Mouse (Mus musculus): ENCODE results near the gene Tnfsf14. TPM values are rescaled to one million over a fixed set of nuclear protein-coding genes. Genes with fewer than 3 reads are reported as not detected.

Tnfsf14 gene
- polyA plus RNA-seq, 1 experiment from 2014 or later: 0.53 TPM

DNA sequence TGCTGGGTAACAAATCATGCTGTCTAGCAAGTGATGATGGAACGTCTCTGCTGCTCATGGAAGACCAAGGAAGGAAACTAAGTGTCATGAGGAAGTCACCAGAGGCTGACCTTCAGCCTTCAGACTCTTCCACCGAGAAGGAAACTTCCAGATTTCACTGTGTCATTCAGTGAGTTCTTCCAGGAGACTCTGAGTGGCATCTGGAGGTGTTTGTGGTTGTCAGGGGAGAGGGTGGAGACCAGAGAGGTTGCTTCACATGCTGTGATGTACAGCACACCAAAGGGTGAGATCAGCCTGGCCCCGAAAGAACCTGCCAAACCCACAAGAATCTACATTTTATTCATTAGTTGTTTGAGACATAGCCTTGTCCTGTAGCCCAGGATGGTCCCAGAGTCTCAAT, 11.1 kb downstream of the Tnfsf14 start:
- no peaks in the 10 kb centered on the region for H3K27me3 ChIP-seq (ENCODE audit: control insufficient read depth, insufficient read depth, low read length)
- no peaks in the 10 kb centered on the region for H3K4me1 ChIP-seq (ENCODE audit: control insufficient read depth, insufficient read depth, low read length)
- no peak overlapping the region for H3K9ac ChIP-seq (ENCODE audit: low read length)
- H3K4me3 ChIP-seq (replicated peaks; ENCODE audit: low read length): no peak overlapping the region
- no peak overlapping the region for H3K4me2 ChIP-seq (ENCODE audit: low read depth, low read length)
- H3K9me3 ChIP-seq (replicated peaks; ENCODE audit: control insufficient read depth, low read length): no peaks in the 10 kb centered on the region
- H3K27ac ChIP-seq (ENCODE audit: low read length): no peak overlapping the region
- 62% methylated on average over 3 of the region's 3 CpGs for WGBS
- no peaks in the 10 kb centered on the region for H3K36me3 ChIP-seq (ENCODE audit: control insufficient read depth, insufficient read depth, low read length)
- no peak for ATAC-seq (ENCODE audit: insufficient read depth, low FRiP score)

DNA sequence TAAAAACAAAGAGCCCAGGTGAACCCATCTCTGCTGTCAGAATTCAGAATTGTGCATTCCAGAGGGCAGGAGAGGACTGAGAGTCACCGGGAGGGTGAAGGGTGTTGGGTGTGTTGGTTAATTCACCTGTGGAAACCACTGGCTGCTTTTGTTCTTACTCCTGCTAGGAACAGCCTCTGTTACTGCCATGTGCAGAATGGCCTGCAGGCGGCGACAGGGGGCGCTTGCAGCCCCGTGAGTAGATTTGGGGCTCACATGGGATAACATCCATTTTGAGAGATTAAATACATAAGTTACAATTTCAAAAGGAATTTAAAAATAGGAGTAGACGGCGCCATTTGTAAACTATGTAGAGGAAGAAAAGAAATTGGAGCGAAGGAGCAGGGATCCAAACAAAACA, 13.6 kb downstream of the Tnfsf14 start:
- no peak overlapping the region for H3K27ac ChIP-seq (ENCODE audit: low read length)
- no peaks in the 10 kb centered on the region for H3K27me3 ChIP-seq (ENCODE audit: control insufficient read depth, insufficient read depth, low read length)
- no peak overlapping the region for H3K9ac ChIP-seq (ENCODE audit: low read length)
- no peaks in the 10 kb centered on the region for H3K9me3 ChIP-seq (replicated peaks; ENCODE audit: control insufficient read depth, low read length)
- no peak for ATAC-seq (ENCODE audit: insufficient read depth, low FRiP score)
- H3K36me3 ChIP-seq (ENCODE audit: control insufficient read depth, insufficient read depth, low read length): no peaks in the 10 kb centered on the region
- WGBS: 27% methylated on average over 8 of the region's 8 CpGs
- H3K4me3 ChIP-seq (replicated peaks; ENCODE audit: low read length): no peak overlapping the region
- H3K4me1 ChIP-seq (ENCODE audit: control insufficient read depth, insufficient read depth, low read length): no peaks in the 10 kb centered on the region
- H3K4me2 ChIP-seq (ENCODE audit: low read depth, low read length): no peak overlapping the region

DNA sequence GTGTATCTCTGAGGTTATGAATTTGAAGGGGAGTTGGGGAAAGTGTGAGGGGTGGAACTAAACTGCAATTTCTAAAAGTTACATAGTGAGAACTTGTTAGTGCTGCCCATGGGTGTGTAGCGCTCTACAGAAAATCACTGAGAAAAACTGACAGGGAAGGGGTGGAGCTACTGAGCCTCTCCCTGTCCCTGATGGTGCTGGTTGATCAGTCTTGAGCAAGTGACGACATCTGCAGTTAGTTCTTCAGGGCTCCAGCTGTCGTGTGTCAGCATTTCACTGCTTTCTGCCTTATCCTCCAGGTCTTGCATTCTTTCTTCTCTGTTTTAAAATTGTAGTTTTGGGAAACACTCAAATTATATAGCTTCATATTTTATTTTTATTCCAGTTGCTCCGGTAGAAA, 20.6 kb downstream of the Tnfsf14 start:
- Histone ChIP-seq H3K4me3 (replicated peaks; ENCODE audit: low read length) (no peak overlapping the region), H3K27ac (ENCODE audit: low read length) (no peak overlapping the region), H3K4me1 (ENCODE audit: control insufficient read depth, insufficient read depth, low read length) (no peaks in the 10 kb centered on the region), H3K4me2 (ENCODE audit: low read depth, low read length) (no peak overlapping the region), H3K27me3 (ENCODE audit: control insufficient read depth, insufficient read depth, low read length) (no peaks in the 10 kb centered on the region), H3K9ac (ENCODE audit: low read length) (no peak overlapping the region), H3K36me3 (ENCODE audit: control insufficient read depth, insufficient read depth, low read length) (no peaks in the 10 kb centered on the region), H3K9me3 (replicated peaks; ENCODE audit: control insufficient read depth, low read length) (no peaks in the 10 kb centered on the region)
- no peak for ATAC-seq (ENCODE audit: insufficient read depth, low FRiP score)
- WGBS: 45% methylated on average over 4 of the region's 4 CpGs

DNA sequence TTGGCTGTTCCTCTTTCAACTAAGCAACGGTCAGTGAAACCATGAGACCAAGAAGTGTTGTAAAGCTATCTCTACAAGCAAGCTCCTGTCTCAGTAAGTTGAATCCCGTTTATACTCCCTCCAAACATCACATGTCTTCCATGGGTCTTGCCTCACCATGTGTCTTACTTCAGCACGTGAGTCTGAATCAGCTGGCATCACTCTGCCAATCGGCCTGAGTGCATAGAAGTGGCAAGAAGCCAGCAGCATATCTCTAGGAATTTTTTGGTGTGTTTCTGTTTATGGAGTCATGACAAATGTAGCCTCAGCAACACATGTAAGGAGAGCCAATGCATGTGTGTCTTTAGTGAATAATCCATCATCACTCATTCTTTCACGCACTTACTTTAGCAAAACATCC, 21.6 kb downstream of the Tnfsf14 start:
- ATAC-seq (ENCODE audit: insufficient read depth, low FRiP score): no peak
- Histone ChIP-seq H3K4me3 (replicated peaks; ENCODE audit: low read length) (no peak overlapping the region), H3K27me3 (ENCODE audit: control insufficient read depth, insufficient read depth, low read length) (no peaks in the 10 kb centered on the region), H3K27ac (ENCODE audit: low read length) (no peak overlapping the region), H3K9me3 (replicated peaks; ENCODE audit: control insufficient read depth, low read length) (no peaks in the 10 kb centered on the region), H3K36me3 (ENCODE audit: control insufficient read depth, insufficient read depth, low read length) (no peaks in the 10 kb centered on the region), H3K9ac (ENCODE audit: low read length) (no peak overlapping the region), H3K4me1 (ENCODE audit: control insufficient read depth, insufficient read depth, low read length) (no peaks in the 10 kb centered on the region), H3K4me2 (ENCODE audit: low read depth, low read length) (no peak overlapping the region)
- WGBS: 60% methylated on average over 5 of the region's 5 CpGs

DNA sequence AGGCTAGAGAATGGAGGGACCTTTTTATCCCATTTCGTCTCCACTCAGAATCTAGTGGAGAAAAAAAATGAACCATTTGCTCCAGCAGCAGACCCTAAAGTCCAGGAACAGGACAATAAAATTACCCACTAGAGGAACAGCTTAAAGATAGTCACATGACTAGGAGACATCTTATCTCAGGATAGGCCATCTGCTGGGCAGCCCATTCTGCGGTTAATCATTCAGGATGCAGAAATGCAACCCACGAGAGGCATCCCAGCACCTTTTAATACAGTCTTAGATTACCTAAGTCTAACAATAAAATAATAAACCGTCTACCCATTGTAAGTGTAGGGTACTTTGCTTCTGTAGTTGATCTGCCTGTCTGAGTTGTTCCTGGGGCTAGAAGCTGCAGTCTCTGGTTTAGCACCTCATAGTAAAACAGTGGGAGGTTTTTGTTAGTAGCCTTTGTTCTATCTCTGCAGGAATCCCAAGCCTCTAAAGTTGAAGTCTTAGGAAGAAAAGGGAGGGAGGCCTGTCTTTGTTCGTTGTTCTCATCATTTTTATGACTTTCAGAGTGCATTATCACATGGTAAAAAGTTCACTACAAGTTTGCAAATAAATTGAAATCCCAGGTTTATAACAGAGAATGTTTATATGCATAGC, 23.2 kb downstream of the Tnfsf14 start:
- Histone ChIP-seq H3K4me2 (ENCODE audit: low read depth, low read length) (no peak overlapping the region), H3K27ac (ENCODE audit: low read length) (no peak overlapping the region), H3K4me3 (replicated peaks; ENCODE audit: low read length) (no peak overlapping the region), H3K9me3 (replicated peaks; ENCODE audit: control insufficient read depth, low read length) (no peaks in the 10 kb centered on the region), H3K4me1 (ENCODE audit: control insufficient read depth, insufficient read depth, low read length) (no peaks in the 10 kb centered on the region), H3K9ac (ENCODE audit: low read length) (no peak overlapping the region), H3K27me3 (ENCODE audit: control insufficient read depth, insufficient read depth, low read length) (no peaks in the 10 kb centered on the region), H3K36me3 (ENCODE audit: control insufficient read depth, insufficient read depth, low read length) (no peaks in the 10 kb centered on the region)
- 49% methylated on average over 5 of the region's 5 CpGs for WGBS
- ATAC-seq (ENCODE audit: insufficient read depth, low FRiP score): no peak

DNA sequence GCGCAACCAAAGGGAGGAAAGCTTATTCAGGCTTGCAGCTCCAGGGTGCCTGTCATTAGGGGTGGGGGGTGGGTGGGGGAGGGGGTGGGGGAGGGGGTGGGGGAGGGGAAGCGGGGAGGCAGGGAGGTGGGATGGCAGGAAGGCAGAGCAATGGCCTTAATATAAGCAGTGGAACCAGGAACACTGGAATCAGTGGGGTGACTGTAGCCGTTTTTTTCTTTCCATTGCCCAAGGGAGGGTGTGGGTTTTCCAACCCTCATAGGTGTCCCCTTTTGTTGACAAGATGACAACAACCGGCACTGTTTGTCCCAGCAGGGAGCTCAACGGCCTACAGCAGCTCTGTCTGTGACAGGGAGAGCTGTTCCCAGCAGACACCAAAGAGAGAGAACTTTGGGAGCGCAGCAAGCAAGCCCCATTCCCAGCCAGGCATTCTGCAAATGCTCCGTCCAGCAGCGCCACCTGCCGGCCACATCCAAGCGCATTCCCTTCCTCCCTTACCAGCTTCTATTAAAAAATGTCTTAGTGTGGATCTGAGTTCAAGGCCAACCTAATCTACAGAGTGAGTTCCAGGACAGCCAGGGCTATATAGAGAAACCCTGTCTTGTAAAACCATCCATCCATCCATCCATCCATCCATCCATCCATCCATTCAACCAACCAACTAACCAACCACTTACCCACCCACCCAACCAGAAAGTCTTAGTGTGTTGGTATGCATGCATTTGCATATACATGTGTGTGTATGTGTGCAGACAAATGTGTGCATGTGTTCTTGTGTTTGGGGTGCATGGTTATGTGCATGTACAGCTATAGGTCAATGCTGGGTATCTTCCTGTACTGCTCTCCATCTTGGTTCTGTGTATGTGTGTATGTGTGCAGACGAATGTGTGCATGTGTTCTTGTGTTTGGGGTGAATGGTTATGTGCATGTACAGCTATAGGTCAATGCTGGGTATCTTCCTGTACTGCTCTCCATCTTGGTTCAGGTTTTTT, 26.9 kb downstream of the Tnfsf14 start:
- no peak; the same call in 1 of the 2 replicates for ATAC-seq (ENCODE audit: insufficient read depth, low FRiP score)
- H3K27me3 ChIP-seq (ENCODE audit: control insufficient read depth, insufficient read depth, low read length): no peaks in the 10 kb centered on the region
- H3K4me3 ChIP-seq (replicated peaks; ENCODE audit: low read length): no peak overlapping the region
- H3K4me1 ChIP-seq (ENCODE audit: control insufficient read depth, insufficient read depth, low read length): no peaks in the 10 kb centered on the region
- no peaks in the 10 kb centered on the region for H3K36me3 ChIP-seq (ENCODE audit: control insufficient read depth, insufficient read depth, low read length)
- H3K9ac ChIP-seq (ENCODE audit: low read length): peak overlapping the region; percentile 40; the same call in 1 of the 2 replicates
- H3K4me2 ChIP-seq (ENCODE audit: low read depth, low read length): no peak overlapping the region
- WGBS: 12% methylated on average over 11 of the region's 11 CpGs
- H3K9me3 ChIP-seq (replicated peaks; ENCODE audit: control insufficient read depth, low read length): no peaks in the 10 kb centered on the region
- no peak overlapping the region for H3K27ac ChIP-seq (ENCODE audit: low read length)

DNA sequence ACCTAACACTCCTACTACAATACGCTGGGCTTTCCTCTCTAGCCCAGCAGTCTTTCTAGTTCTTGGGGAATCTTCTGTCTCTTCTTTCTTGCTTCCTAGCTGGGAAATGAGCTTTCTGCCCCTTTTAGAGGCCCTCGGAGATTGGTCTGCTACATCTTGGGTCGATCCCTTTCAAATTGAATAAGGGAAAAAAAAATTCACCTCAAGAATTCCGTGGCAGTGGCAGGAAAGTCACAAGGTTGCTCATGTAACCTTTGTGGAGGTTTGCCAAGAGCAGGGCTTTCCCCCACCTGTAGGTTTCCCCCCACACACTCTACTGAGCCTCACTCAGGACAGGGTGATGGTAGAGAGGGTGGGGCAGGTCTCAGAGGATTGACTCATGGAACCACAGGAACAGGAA, 40.2 kb downstream of the Tnfsf14 start:
- WGBS: 83% methylated on average over 4 of the region's 4 CpGs

DNA sequence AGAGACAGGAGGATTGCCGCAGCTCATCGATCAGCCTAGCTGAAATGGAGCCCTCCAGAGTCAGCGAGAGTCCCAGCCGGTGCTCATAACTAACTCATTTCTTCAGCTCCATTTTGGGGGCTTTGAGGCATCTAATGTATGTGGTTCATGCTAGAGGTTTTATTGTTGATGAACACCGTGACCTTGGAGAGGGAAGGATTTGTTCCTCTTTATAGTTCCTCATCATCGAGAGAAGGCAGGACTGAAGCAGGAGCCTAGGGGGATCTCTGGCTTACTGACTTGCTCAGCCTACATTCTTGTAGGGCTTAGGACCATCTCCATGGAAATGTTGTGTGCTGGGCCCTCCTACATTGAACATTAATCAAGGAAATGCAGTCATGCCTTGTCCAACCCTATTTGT, 41.0 kb downstream of the Tnfsf14 start:
- whole genome bisulfite sequencing: 89% methylated on average over 6 of the region's 6 CpGs
- no peak overlapping the region for H3K4me2 ChIP-seq (ENCODE audit: low read depth, low read length)
- H3K9ac ChIP-seq (ENCODE audit: low read length): no peak overlapping the region
- H3K4me3 ChIP-seq (replicated peaks; ENCODE audit: low read length): no peak overlapping the region
- no peak overlapping the region for H3K27ac ChIP-seq (ENCODE audit: low read length)
- no peaks in the 10 kb centered on the region for H3K36me3 ChIP-seq (ENCODE audit: control insufficient read depth, insufficient read depth, low read length)
- H3K4me1 ChIP-seq (ENCODE audit: control insufficient read depth, insufficient read depth, low read length): no peaks in the 10 kb centered on the region
- no peaks in the 10 kb centered on the region for H3K9me3 ChIP-seq (replicated peaks; ENCODE audit: control insufficient read depth, low read length)
- no peak for ATAC-seq (ENCODE audit: insufficient read depth, low FRiP score)
- peaks cover 24% of the 10 kb centered on the region for H3K27me3 ChIP-seq (ENCODE audit: control insufficient read depth, insufficient read depth, low read length)

More for the DNA sequence above, 40.2 kb downstream of the Tnfsf14 start:
- Histone ChIP-seq H3K36me3 (ENCODE audit: control insufficient read depth, insufficient read depth, low read length) (no peaks in the 10 kb centered on the region), H3K9me3 (replicated peaks; ENCODE audit: control insufficient read depth, low read length) (no peaks in the 10 kb centered on the region), H3K27me3 (ENCODE audit: control insufficient read depth, insufficient read depth, low read length) (peaks cover 16% of the 10 kb centered on the region), H3K4me3 (replicated peaks; ENCODE audit: low read length) (no peak overlapping the region), H3K9ac (ENCODE audit: low read length) (no peak overlapping the region), H3K4me2 (ENCODE audit: low read depth, low read length) (no peak overlapping the region), H3K4me1 (ENCODE audit: control insufficient read depth, insufficient read depth, low read length) (no peaks in the 10 kb centered on the region), H3K27ac (ENCODE audit: low read length) (no peak overlapping the region)
- ATAC-seq (ENCODE audit: insufficient read depth, low FRiP score): no peak
